Mouse (Mus musculus) E14TG2a.4 (cell line): Measurements from ENCODE around the gene Pde4d.
"Not testable (repeated sequence)": the region's sequence is repeated elsewhere in the genome, so short reads cannot be mapped to it uniquely, and the experiment has no call there.

Source experiments
- H3K27me3 ChIP-seq: 2 replicates; pipeline ENCODE4 v1.6.1; 2014; ENCODE audit warnings: low read length, control low read depth; ENCODE audit not compliant: insufficient read depth
- H3K36me3 ChIP-seq: 2 replicates; pipeline ENCODE4 v1.6.1; 2014; ENCODE audit warnings: low read length, control low read depth; ENCODE audit not compliant: insufficient read depth
- H3K4me1 ChIP-seq: replicated peaks from 2 replicates; pipeline ENCODE4 v1.6.1; 2014; ENCODE audit warnings: low read depth, low read length, control low read depth
- H3K4me3 ChIP-seq: replicated peaks from 2 replicates; pipeline ENCODE4 v1.5.1; 2014; ENCODE audit warnings: mild to moderate bottlenecking, low read length
- H3K9me3 ChIP-seq: 2 replicates; pipeline ENCODE4 v1.6.1; 2014; ENCODE audit warnings: low read length, control low read depth
- CTCF ChIP-seq: conservative IDR thresholded peaks from 2 replicates; pipeline ENCODE4 v1.5.1; 2014; ENCODE audit warnings: low read length
- NANOG ChIP-seq: IDR thresholded peaks from 2 replicates; pipeline ENCODE4 v1.6.1; 2014; ENCODE audit warnings: borderline replicate concordance, low read length, mixed read lengths
- POU5F1 ChIP-seq: IDR thresholded peaks from 2 replicates; pipeline ENCODE4 v1.6.1; 2014; ENCODE audit warnings: low read length, borderline replicate concordance

Pde4d gene

DNA sequence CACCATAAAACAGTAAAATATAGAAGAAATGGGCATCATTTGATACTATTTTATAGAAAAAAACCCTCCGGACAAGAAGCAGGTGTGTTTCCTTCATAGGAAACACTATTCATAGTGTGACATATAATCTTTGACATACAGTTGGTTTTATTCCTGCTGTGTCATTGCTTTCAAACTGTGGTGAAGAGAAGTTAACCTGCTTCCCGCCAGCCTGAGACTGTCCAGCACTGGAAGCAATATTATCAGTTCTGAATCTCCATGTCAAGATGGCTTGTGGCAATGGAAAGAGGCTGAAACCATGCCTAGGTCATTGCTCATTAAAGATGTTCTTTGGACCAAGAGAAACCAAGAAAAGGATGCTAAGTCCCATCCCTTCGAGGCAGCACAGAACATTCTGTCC, 265.3 kb downstream of the Pde4d start:
- H3K4me3 ChIP-seq: no peak overlapping the region
- TF ChIP-seq NANOG (no peak), CTCF (no peak), POU5F1 (no peak)
- no peaks in the 10 kb centered on the region for H3K4me1 ChIP-seq
- no peaks in the 10 kb centered on the region for H3K36me3 ChIP-seq
- no peaks in the 10 kb centered on the region for H3K9me3 ChIP-seq
- H3K27me3 ChIP-seq: no peaks in the 10 kb centered on the region

DNA sequence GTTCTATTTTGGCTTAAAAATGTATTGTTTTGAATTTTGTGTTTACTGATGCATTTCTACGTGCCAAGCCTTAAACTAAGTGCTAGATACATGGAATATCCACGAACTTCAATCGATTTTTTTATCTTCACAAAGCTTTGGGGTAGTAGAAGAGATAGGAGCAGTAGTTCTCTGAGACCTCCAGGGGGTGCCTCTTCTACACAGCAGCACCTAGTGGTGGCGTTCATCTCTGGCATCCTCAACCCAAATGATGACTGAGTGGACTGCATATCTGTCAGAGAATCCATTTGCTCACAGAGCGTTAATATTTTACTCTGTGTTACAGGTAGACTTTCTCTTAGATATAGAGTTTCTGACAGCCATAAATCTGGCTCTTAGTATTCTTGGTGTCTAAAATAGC, 272.5 kb downstream of the Pde4d start:
- TF ChIP-seq POU5F1 (no peak), CTCF (peak; percentile 76)
- Histone ChIP-seq H3K4me3 (no peak overlapping the region), H3K27me3 (no peaks in the 10 kb centered on the region), H3K36me3 (no peaks in the 10 kb centered on the region), H3K9me3 (no peaks in the 10 kb centered on the region), H3K4me1 (no peaks in the 10 kb centered on the region)

DNA sequence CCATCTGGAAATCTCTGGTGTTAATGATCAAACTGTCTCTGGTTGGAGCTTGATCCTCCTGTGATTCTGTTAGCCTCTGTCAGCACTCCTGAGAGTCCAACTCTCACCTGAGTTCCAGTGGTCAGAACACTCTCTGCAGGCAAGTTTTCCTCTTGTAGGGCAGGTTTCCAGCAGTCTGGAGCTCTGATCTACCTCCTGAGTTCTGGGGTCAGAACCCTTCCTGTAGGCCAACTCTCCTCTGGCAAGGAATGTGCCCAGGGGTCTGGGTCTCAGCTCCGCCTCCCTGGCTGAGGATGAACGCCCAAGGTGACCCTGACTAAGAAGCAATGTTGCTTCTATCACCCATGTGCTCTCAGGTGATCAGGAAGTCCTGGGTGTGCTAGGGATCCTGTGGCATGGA, 284.6 kb downstream of the Pde4d start:
- not testable (repeated sequence) for H3K9me3 ChIP-seq, H3K4me1 ChIP-seq, H3K27me3 ChIP-seq, H3K36me3 ChIP-seq, H3K4me3 ChIP-seq

DNA sequence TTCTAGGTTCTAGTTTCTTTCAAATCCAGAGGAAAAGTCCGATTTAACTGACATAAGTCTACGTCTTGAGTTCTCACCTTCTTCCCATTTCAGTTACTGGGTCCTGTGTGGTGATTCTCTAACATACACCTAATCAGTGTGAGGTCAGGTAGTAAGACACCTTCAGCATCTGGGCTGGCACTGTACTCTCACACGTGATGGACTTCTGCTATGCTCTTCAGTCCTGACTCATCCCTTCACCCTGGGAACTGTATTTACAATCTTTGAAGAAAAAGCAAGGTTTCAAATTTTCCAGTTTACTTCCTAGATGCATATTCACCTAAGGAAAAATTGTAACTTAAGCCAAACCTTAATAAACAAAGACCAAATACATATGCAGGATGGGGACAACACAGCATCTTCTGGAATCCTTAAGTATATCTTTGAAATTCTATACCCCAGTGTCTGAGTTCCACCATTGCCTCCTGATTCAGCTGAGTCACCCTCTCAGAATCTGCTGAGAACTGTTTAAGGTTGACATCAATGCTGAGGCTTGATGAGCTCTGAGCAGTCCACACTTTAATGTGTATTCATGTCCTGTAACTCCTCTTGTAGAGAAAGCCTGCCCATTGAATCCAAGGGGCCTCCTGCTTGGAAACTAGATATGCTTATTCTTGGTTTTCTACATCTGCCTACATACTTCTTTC, 301.6 kb downstream of the Pde4d start:
- Histone ChIP-seq H3K4me1 (no peaks in the 10 kb centered on the region), H3K36me3 (no peaks in the 10 kb centered on the region), H3K9me3 (no peaks in the 10 kb centered on the region), H3K4me3 (no peak overlapping the region), H3K27me3 (no peaks in the 10 kb centered on the region)
- TF ChIP-seq POU5F1 (no peak), CTCF (no peak), NANOG (no peak)

DNA sequence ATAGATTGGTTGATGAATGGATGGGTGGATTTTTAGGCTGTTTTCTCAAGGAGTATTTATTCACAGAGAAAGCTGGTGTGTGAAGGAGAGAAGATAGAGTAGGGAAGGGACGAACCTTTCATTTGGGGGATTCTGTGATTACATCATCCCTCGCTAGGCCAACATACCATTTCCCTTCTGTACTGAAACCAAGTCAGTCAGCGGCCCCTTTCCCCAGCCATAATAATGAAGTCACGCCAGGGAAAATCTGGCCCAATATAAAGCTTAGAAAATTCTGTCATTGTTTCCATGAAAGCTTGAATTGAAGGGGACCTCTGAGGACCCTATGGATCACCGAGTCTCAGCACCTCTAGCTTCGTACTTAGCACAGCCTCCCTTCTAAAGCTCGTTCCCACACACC, 307.7 kb downstream of the Pde4d start:
- no peaks in the 10 kb centered on the region for H3K4me1 ChIP-seq

DNA sequence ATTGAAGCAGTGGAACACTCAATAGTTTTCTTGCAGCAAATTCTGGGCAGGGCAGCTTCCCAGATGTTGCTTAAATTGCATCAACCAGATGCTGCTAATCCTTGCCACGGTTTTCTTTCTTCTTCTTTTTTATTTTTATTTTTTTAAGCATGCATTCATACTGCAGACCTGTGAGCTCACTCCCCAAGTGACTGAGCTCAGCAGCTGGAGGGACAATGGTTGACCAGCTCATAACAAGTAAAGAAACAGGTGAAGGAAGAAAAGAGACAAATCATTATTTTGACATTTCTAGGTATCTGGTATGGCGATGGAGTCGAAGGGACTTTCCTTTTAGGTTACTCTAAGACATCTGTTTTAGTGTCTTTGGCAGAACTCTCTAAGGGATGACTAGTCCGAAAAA, 308.6 kb downstream of the Pde4d start:
- H3K9me3 ChIP-seq: no peaks in the 10 kb centered on the region
- H3K36me3 ChIP-seq: no peaks in the 10 kb centered on the region
- H3K4me3 ChIP-seq: no peak overlapping the region
- H3K27me3 ChIP-seq: no peaks in the 10 kb centered on the region
- no peaks in the 10 kb centered on the region for H3K4me1 ChIP-seq
- TF ChIP-seq POU5F1 (no peak), NANOG (no peak), CTCF (no peak)

More for the DNA sequence above, 307.7 kb downstream of the Pde4d start:
- Histone ChIP-seq H3K9me3 (no peaks in the 10 kb centered on the region), H3K27me3 (no peaks in the 10 kb centered on the region), H3K36me3 (no peaks in the 10 kb centered on the region), H3K4me3 (no peak overlapping the region)
- no peak for TF ChIP-seq CTCF
- no peak for TF ChIP-seq POU5F1
- no peak for TF ChIP-seq NANOG

DNA sequence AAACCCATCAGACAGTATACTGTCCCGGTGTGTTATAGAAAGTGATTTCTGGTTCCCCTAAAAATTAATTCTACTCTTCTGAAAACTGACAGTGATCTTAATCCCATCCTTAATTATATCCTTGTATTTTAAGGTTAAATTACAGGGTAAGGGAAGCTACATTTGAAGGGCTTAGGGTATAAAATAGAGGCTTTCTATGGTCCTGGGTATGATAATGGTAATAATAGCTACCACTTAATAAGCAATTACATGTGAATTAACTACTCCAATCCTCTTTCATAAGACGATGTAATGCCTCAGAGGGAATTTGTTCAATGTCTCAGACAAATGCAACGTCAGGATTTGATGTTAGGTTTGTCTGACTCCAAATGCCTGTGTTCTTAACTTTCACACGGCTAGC, 309.4 kb downstream of the Pde4d start:
- no peaks in the 10 kb centered on the region for H3K9me3 ChIP-seq
- no peaks in the 10 kb centered on the region for H3K36me3 ChIP-seq
- no peaks in the 10 kb centered on the region for H3K27me3 ChIP-seq
- H3K4me3 ChIP-seq: no peak overlapping the region
- no peak for TF ChIP-seq NANOG
- TF ChIP-seq POU5F1: no peak
- no peak for TF ChIP-seq CTCF
- H3K4me1 ChIP-seq: no peaks in the 10 kb centered on the region

DNA sequence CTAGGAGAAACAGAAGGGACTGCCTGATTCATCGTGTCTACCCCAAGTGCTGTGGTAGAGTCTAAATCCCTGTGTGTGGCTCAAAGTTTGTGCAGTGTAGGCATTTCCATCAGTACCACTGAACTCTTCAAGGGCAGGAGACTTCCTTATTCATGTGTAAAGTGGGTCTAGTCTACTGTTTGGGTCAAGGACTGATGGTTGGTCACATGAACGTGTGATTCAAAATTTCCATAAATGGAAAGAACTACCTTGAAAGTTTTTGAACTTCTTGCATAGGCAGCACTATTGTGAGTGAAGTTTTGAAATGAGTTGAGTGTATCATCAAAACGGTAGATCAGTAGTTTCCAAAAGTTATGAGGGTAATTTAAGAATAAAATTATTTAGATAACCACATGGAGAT, 313.5 kb downstream of the Pde4d start:
- no peak overlapping the region for H3K4me3 ChIP-seq
- no peaks in the 10 kb centered on the region for H3K4me1 ChIP-seq
- TF ChIP-seq POU5F1 (no peak), NANOG (no peak), CTCF (no peak)
- H3K9me3 ChIP-seq: no peaks in the 10 kb centered on the region
- H3K36me3 ChIP-seq: no peaks in the 10 kb centered on the region
- H3K27me3 ChIP-seq: no peaks in the 10 kb centered on the region

DNA sequence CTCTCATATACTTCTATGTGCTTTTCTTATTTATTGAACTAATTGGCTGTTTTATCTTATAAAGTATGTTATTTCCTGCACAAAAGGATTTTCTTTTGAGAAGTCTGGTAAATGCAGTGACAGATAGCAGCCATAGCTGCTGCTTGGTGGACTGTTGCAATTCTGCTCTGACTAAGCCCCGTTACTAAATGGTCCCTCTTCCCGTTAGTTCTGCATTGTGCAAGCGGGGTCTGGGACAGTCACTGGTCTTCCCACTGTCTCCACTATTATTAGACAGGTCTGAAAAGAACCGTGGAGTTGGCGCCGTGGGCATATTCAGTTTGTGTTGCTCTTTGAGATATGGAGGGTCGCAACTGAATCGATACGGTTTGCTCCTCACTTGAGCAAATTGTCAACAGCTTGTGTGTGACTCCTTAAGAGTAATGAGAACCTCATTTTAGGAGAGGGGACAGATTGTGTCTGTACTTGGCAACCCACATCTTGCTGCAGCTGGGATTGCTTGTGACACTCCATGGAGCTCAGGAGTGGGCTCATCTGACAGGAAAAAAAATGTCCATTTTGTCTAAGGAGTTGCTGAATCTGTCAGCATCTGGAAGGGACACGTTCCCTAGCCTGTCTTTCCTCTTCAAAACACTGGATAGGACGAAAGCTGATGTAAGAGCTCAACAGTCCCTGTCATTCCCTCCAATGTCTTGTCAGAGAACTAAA, 316.4 kb downstream of the Pde4d start:
- no peak for TF ChIP-seq POU5F1
- TF ChIP-seq CTCF: no peak
- TF ChIP-seq NANOG: no peak

More for the DNA sequence above, 316.4 kb downstream of the Pde4d start:
- Histone ChIP-seq H3K4me1 (no peaks in the 10 kb centered on the region), H3K36me3 (no peaks in the 10 kb centered on the region), H3K9me3 (no peaks in the 10 kb centered on the region), H3K27me3 (no peaks in the 10 kb centered on the region), H3K4me3 (no peak overlapping the region)
